Mouse (Mus musculus) midbrain, embryonic 16.5 days (tissue): ENCODE results near the gene Csf2. TPM values are rescaled to one million over a fixed set of nuclear protein-coding genes. Genes with fewer than 3 reads are reported as not detected.

Experiments
- ATAC-seq: fragments of 200-750 bp; cut with Nextera tagmentation; 2 replicates; pipeline ENCODE4 v1.8.0; 2017; ENCODE audit warnings: moderate TSS enrichment
- H3K27ac ChIP-seq: fragments of 300-500 bp; sonication (generic); 2 replicates; pipeline ENCODE4 v1.5.1; 2014; ENCODE audit warnings: mild to moderate bottlenecking, low read length, mixed read lengths
- H3K27me3 ChIP-seq: fragments of 300-500 bp; sonication (generic); 2 replicates; pipeline ENCODE4 v1.6.1; 2014; ENCODE audit warnings: low read depth, low read length, mixed read lengths; ENCODE audit not compliant: control insufficient read depth, insufficient read depth
- H3K36me3 ChIP-seq: fragments of 300-500 bp; sonication (generic); 2 replicates; pipeline ENCODE4 v1.6.1; 2014; ENCODE audit warnings: mild to moderate bottlenecking, low read length, moderate library complexity, mixed read lengths; ENCODE audit not compliant: control insufficient read depth, insufficient read depth
- H3K4me1 ChIP-seq: fragments of 300-500 bp; sonication (generic); 2 replicates; pipeline ENCODE4 v1.6.1; 2014; ENCODE audit warnings: mild to moderate bottlenecking, low read length, mixed read lengths; ENCODE audit not compliant: control insufficient read depth, insufficient read depth
- H3K4me2 ChIP-seq: fragments of 300-500 bp; sonication (generic); 2 replicates; pipeline ENCODE4 v1.6.1; 2014; ENCODE audit warnings: mild to moderate bottlenecking, low read length, mixed read lengths
- H3K4me3 ChIP-seq: fragments of 300-500 bp; sonication (generic); 2 replicates; pipeline ENCODE4 v1.5.1; 2014; ENCODE audit warnings: low read depth, mild to moderate bottlenecking, low read length, moderate library complexity, mixed read lengths
- H3K9ac ChIP-seq: fragments of 300-500 bp; sonication (generic); 2 replicates; pipeline ENCODE4 v1.6.1; 2014; ENCODE audit warnings: low read depth, low read length, mixed read lengths
- H3K9me3 ChIP-seq: fragments of 300-500 bp; sonication (generic); replicated peaks from 2 replicates; pipeline ENCODE4 v1.6.1; 2014; ENCODE audit warnings: mild to moderate bottlenecking, low read length, mixed read lengths; ENCODE audit not compliant: control insufficient read depth, poor library complexity, severe bottlenecking
- WGBS: fragments of 180-500 bp; shearing (Covaris S2); extraction: QIAGEN DNeasy Blood & Tissue Kit; methylation state at CpG from one replicate; pipeline ENCODE4 v1.1.7; 2014; 5-methylcytosine and 5-hydroxymethylcytosine counted together
- polyA plus RNA-seq: library from polyadenylated mRNA; unstranded; fragments of >200 nt; fragmentation: Nextera tagmentation; extraction: Ambion mirVana; gene quantifications from 2 replicates; pipeline ENCODE4 v1.2.1, GENCODE M21; 2015

Gene Csf2
- polyA plus RNA-seq, 1 experiment from 2014 or later = not detected

DNA sequence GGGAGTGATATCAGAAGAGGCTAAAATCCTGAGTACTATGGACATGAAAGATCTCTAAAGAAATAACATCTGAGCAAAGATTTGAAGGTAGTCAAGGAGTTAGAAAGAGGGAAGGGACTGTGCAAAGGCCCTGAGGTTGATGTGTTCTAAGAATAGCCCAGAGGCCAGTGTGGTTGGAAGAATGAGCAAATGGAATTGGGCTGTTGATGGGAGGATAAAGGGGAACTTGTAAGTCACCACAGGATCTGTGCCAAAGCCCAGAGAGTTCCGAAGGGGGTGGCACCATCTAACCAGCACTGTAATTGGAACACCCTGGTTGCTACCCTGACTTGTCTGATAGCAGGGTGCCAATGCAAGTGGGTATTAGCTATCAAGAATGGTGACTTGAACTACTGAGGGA lies 30.3 kb downstream of the Csf2 start:
- Histone ChIP-seq H3K27ac (no peak overlapping the region), H3K27me3 (no peaks in the 10 kb centered on the region), H3K4me1 (no peaks in the 10 kb centered on the region), H3K9ac (no peak overlapping the region), H3K9me3 (no peaks in the 10 kb centered on the region), H3K36me3 (no peaks in the 10 kb centered on the region), H3K4me2 (no peak overlapping the region), H3K4me3 (no peak overlapping the region)
- 89% methylated on average over 1 of the region's 1 CpGs for WGBS
- ATAC-seq = no peak

DNA sequence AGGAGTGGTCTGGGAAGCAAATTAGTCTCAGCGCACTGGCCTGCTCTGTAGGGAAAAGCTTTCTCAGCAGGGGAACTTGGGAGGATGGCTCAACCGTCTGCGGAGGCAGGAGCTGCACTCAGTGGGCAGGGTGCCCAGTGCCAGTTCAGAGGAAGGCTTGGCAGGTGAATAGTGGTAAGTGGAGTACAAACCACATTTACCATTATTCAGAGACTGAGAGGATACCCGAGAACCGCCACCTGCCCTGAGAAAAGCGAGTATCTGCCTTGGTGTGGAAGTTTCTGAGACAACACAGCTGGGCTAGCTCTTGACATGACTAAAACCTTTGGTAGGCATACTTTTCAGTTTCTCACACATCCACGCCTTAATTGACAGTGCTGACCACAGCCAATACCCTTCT lies 32.1 kb downstream of the Csf2 start:
- H3K4me1 ChIP-seq = no peaks in the 10 kb centered on the region
- H3K4me2 ChIP-seq = no peak overlapping the region
- ATAC-seq = no peak
- no peaks in the 10 kb centered on the region for H3K36me3 ChIP-seq
- 56% methylated on average over 7 of the region's 7 CpGs for WGBS
- no peak overlapping the region for H3K9ac ChIP-seq
- no peak overlapping the region for H3K27ac ChIP-seq
- H3K27me3 ChIP-seq = no peaks in the 10 kb centered on the region
- no peak overlapping the region for H3K4me3 ChIP-seq
- no peaks in the 10 kb centered on the region for H3K9me3 ChIP-seq

GRCm38 (mm10) chr11:54216091-54216490 lies 33.4 kb downstream of the Csf2 start:
- Histone ChIP-seq H3K27me3 (no peaks in the 10 kb centered on the region), H3K9ac (no peak overlapping the region), H3K9me3 (no peaks in the 10 kb centered on the region), H3K27ac (no peak overlapping the region), H3K36me3 (no peaks in the 10 kb centered on the region), H3K4me3 (no peak overlapping the region), H3K4me1 (no peaks in the 10 kb centered on the region), H3K4me2 (no peak overlapping the region)
- 80% methylated on average over 6 of the region's 6 CpGs for WGBS
- no peak for ATAC-seq

- ATAC-seq = no peak
- Histone ChIP-seq H3K4me1 (no peaks in the 10 kb centered on the region), H3K27ac (no peak overlapping the region), H3K4me3 (no peak overlapping the region), H3K36me3 (no peaks in the 10 kb centered on the region), H3K9me3 (no peaks in the 10 kb centered on the region), H3K4me2 (no peak overlapping the region), H3K27me3 (no peaks in the 10 kb centered on the region), H3K9ac (no peak overlapping the region)
- WGBS = 92% methylated on average over 9 of the region's 9 CpGs
Observed at GRCm38 (mm10) chr11:54214499-54215443, 34.7 kb downstream of the Csf2 start.

DNA sequence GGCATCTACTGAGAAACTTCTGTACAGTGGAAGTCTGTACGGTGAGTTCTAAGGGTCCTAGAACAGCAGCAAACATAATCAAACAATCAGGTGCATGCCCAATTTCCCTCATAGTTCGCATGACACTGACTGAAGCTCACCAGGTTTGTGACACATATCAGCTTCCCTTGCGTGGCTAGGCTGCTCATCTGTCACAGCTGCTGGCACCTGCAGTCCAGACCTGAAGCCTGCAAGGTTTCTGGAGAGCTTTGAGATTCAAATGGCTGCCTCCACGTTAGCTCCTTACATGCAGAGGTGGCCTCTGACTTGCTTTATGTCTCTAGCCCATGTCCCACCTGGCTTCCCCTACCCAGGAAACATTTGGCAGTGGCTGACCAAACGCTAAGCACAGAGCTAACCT lies 35.8 kb downstream of the Csf2 start:
- WGBS = 90% methylated on average over 5 of the region's 5 CpGs
- ATAC-seq = no peak

DNA sequence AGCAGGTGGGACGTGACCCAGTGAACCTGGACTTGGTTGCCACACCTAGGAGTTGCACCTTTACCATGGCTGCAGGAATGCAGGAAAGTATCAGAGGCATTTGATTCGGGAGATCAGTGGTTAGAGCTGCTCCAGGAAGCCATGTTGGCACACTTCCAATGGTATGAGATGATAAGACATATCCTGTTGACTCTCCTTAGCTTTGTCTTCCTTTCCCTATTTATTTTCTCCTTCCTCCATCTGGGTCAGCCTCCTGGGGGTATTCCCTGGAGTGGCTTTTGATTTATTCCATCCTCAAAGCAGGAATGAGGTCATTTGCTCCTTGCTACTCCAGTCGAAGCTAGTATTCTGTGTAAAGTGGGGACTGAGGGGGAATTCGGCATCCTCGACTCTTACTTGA lies 42.5 kb downstream of the Csf2 start:
- H3K9me3 ChIP-seq = no peaks in the 10 kb centered on the region
- 87% methylated on average over 5 of the region's 5 CpGs for WGBS
- no peak overlapping the region for H3K9ac ChIP-seq
- H3K27me3 ChIP-seq = no peaks in the 10 kb centered on the region
- H3K4me1 ChIP-seq = no peaks in the 10 kb centered on the region
- no peak overlapping the region for H3K4me2 ChIP-seq
- no peak for ATAC-seq
- no peak overlapping the region for H3K27ac ChIP-seq
- no peaks in the 10 kb centered on the region for H3K36me3 ChIP-seq
- H3K4me3 ChIP-seq = no peak overlapping the region

More for the DNA sequence above, 35.8 kb downstream of the Csf2 start:
- H3K27ac ChIP-seq = no peak overlapping the region
- no peaks in the 10 kb centered on the region for H3K27me3 ChIP-seq
- H3K4me1 ChIP-seq = no peaks in the 10 kb centered on the region
- no peak overlapping the region for H3K4me2 ChIP-seq
- H3K4me3 ChIP-seq = no peak overlapping the region
- H3K9ac ChIP-seq = no peak overlapping the region
- H3K36me3 ChIP-seq = no peaks in the 10 kb centered on the region
- H3K9me3 ChIP-seq = no peaks in the 10 kb centered on the region

- H3K4me1 ChIP-seq = no peaks in the 10 kb centered on the region
- no peak overlapping the region for H3K27ac ChIP-seq
- H3K4me3 ChIP-seq = no peak overlapping the region
- 76% methylated on average over 6 of the region's 6 CpGs for WGBS
- ATAC-seq = no peak
- no peaks in the 10 kb centered on the region for H3K36me3 ChIP-seq
- no peak overlapping the region for H3K4me2 ChIP-seq
- no peaks in the 10 kb centered on the region for H3K9me3 ChIP-seq
- H3K27me3 ChIP-seq = no peaks in the 10 kb centered on the region
- H3K9ac ChIP-seq = no peak overlapping the region
Observed at GRCm38 (mm10) chr11:54205366-54205765, 44.1 kb downstream of the Csf2 start.

GRCm38 (mm10) chr11:54204781-54205180 lies 44.7 kb downstream of the Csf2 start:
- H3K4me3 ChIP-seq = no peak overlapping the region
- H3K4me1 ChIP-seq = no peaks in the 10 kb centered on the region
- ATAC-seq = no peak
- no peaks in the 10 kb centered on the region for H3K36me3 ChIP-seq
- H3K4me2 ChIP-seq = no peak overlapping the region
- WGBS = 96% methylated on average over 2 of the region's 2 CpGs
- no peak overlapping the region for H3K27ac ChIP-seq
- H3K9me3 ChIP-seq = no peaks in the 10 kb centered on the region
- H3K27me3 ChIP-seq = no peaks in the 10 kb centered on the region
- no peak overlapping the region for H3K9ac ChIP-seq

DNA sequence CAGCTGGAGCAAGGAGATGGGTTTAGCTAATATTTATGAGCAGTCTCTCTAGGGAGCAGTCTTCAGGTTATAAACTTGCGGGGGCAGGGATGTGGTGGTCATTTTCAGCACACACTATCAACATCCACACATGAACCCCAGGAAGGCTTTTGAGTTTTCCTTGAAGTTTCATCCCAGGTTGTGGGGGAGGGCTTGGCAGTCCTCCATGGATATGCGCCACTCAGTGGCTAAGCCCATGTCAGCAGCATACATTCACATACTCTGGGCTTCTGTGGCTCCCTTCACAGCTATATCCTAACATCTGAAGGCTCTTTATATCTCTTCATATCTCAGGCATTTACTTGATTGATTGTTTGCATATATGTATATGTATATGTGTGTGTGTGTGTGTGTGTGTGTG lies 46.3 kb downstream of the Csf2 start:
- 79% methylated on average over 2 of the region's 2 CpGs for WGBS
- Histone ChIP-seq H3K36me3 (no peaks in the 10 kb centered on the region), H3K9me3 (no peaks in the 10 kb centered on the region), H3K27ac (no peak overlapping the region), H3K4me3 (no peak overlapping the region), H3K9ac (no peak overlapping the region), H3K4me2 (no peak overlapping the region), H3K27me3 (no peaks in the 10 kb centered on the region), H3K4me1 (no peaks in the 10 kb centered on the region)
- no peak for ATAC-seq
